Mouse (Mus musculus) thymus, adult 2 months (tissue): ENCODE measurements around the gene Erap1.

Experiments used
- CTCF ChIP-seq: fragments of 200-500 bp; IDR thresholded peaks from 2 replicates; pipeline ENCODE4 v1.5.1; 2012; ENCODE audit warnings: mild to moderate bottlenecking, control low read depth, low read length, moderate library complexity, borderline replicate concordance; ENCODE audit not compliant: control insufficient read depth, poor library complexity, insufficient read depth; ENCODE audit errors: extremely low read depth
- POLR2A ChIP-seq: fragments of 200-500 bp; IDR thresholded peaks from 2 replicates; pipeline ENCODE4 v1.6.1; 2012; ENCODE audit warnings: mild to moderate bottlenecking, low read length, control low read depth, moderate library complexity; ENCODE audit not compliant: control insufficient read depth, poor library complexity, insufficient read depth; ENCODE audit errors: extremely low read depth

DNA sequence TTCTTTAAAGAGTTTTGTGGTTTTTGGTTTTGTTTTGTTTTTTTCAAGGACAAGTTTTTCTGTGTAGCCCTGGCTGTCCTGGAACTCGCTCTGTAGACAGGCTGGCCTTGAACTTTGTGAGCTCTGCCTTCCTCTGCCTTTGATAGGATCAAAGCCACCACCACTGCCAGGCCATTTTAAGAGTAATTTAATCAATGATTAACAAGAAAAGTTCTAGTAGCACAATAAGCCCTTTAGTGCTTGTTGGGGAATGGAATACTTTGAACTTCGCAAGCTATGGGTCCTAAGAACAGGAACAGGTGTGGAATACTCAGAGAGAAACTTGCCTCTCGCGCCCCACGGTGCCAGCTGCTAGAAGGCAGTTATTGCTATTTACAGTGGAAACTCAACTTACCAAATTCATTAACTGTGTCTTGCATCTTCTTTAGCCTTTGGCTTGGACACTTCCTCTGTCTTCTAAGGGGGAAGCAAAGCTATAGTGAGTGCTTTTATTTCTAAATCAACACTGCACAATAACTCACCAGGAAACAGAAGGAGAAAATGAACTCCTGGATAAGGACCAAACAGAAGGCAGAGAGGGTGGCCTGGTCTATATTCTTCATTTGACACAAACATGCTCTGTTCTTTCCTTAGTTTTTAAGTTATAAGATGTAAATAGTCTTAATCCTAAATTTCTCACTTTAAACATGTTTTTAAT is 56.3 kb downstream of the Erap1 start:
- TF ChIP-seq CTCF: no peak
- no peak for TF ChIP-seq POLR2A
